Mouse (Mus musculus) liver, embryonic 13.5 days (tissue): ENCODE data around the gene Tmem119. TPM values are rescaled to one million over a fixed set of nuclear protein-coding genes. Genes with fewer than 3 reads are reported as not detected.
"Not testable (repeated sequence)": the region's sequence is repeated elsewhere in the genome, so short reads cannot be mapped to it uniquely, and the experiment has no call there.

Experiments
- ATAC-seq: fragments of 200-750 bp; cut with Nextera tagmentation; 2 replicates; pipeline ENCODE4 v1.8.0; 2017; ENCODE audit warnings: low read depth, mild to moderate bottlenecking, moderate number of reproducible peaks, moderate library complexity
- DNase-seq: peaks from one replicate; pipeline ENCODE4 v3.0.0; 2022
- H3K27ac ChIP-seq: fragments of 300-500 bp; sonication (generic); 2 replicates; pipeline ENCODE4 v1.5.1; 2015; ENCODE audit warnings: moderate library complexity, mild to moderate bottlenecking, inconsistent platforms
- H3K27me3 ChIP-seq: fragments of 300-500 bp; sonication (generic); 2 replicates; pipeline ENCODE4 v1.6.1; 2015; ENCODE audit warnings: mild to moderate bottlenecking, inconsistent platforms
- H3K36me3 ChIP-seq: fragments of 300-500 bp; sonication (generic); 2 replicates; pipeline ENCODE4 v1.6.1; 2015; ENCODE audit warnings: mild to moderate bottlenecking, inconsistent platforms
- H3K4me1 ChIP-seq: fragments of 300-500 bp; sonication (generic); replicated peaks from 2 replicates; pipeline ENCODE4 v1.6.1; 2015; ENCODE audit warnings: inconsistent platforms
- H3K4me2 ChIP-seq: fragments of 300-500 bp; sonication (generic); 2 replicates; pipeline ENCODE4 v1.6.1; 2015; ENCODE audit warnings: inconsistent platforms, mild to moderate bottlenecking, moderate library complexity
- H3K4me3 ChIP-seq: fragments of 300-500 bp; sonication (generic); replicated peaks from 2 replicates; pipeline ENCODE4 v1.5.1; 2015; ENCODE audit warnings: mild to moderate bottlenecking, inconsistent platforms
- H3K9ac ChIP-seq: fragments of 300-500 bp; sonication (generic); 2 replicates; pipeline ENCODE4 v1.6.1; 2015; ENCODE audit warnings: mild to moderate bottlenecking, inconsistent platforms
- H3K9me3 ChIP-seq: fragments of 300-500 bp; sonication (generic); replicated peaks from 2 replicates; pipeline ENCODE4 v1.6.1; 2016; ENCODE audit warnings: inconsistent platforms
- WGBS: fragments of 180-500 bp; shearing (Covaris S2); methylation state at CpG from one replicate; pipeline ENCODE4 v1.1.7; 2015; ENCODE audit not compliant: insufficient replicate concordance; 5-methylcytosine and 5-hydroxymethylcytosine counted together
- polyA plus RNA-seq: library from polyadenylated mRNA; unstranded; fragments of >200 nt; fragmentation: Nextera tagmentation; extraction: Ambion mirVana; gene quantifications from 2 replicates; pipeline ENCODE4 v1.2.1, GENCODE M21; 2015

Tmem119 gene
- polyA plus RNA-seq, 1 experiment from 2014 or later = 3.8 TPM

DNA sequence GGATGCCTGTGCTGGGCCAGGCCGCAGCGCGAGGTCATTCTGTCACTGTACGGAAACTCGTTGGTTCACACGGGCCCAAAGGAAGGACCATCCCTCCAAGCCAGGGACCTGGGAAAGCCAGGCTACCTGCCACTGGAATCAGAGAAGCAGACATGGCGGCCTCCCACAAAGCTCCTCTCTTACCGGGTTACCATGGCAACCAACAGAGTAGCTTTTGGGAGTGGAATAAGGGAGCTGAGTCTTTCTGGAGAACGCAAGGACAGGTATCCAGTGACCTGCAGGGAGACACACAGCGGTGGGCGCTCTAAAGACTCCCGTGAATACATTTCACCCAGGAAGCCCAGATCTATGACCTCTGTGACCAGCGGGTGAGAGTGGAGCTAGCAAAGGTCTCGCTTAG, 18.3 kb upstream of the Tmem119 start:
- peaks cover 7% of the 10 kb centered on the region; the same call in 1 of the 2 replicates for H3K4me1 ChIP-seq
- H3K9ac ChIP-seq = no peak overlapping the region
- H3K4me3 ChIP-seq = no peak overlapping the region
- WGBS = 73% methylated on average over 14 of the region's 14 CpGs
- no peak for ATAC-seq
- no peaks in the 10 kb centered on the region for H3K36me3 ChIP-seq
- H3K9me3 ChIP-seq = no peaks in the 10 kb centered on the region
- no peaks in the 10 kb centered on the region; the same call in 1 of the 2 replicates for H3K27me3 ChIP-seq
- no peak for DNase-seq
- no peak overlapping the region for H3K4me2 ChIP-seq
- H3K27ac ChIP-seq = no peak overlapping the region

DNA sequence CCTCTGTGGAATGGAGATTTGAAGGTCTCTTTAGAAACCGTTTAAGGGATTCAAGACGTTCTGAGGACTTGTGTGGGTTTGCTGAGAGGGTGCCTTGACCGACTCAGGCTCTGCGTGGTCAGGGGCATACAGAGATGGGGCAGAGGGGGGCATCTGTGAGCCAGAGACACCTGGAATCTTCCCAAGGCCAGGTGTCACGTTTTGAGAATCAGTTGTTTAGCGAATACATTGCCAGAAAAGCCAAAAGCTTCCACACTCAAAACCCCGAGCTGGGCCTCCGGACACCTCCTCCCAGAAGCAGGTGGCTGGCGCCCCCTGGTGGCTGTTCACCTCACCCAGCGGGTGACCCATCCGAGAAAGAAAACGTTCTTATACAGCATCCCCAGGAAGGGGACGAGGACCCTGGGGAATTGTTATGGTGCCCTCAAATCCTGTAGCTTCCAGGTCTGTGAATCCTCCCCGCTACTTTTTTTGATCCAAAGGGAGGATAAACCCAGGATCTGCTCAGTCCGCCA, 15.4 kb upstream of the Tmem119 start:
- Histone ChIP-seq H3K9me3 (no peaks in the 10 kb centered on the region), H3K9ac (peak overlapping the region; percentile 29; the same call in 1 of the 2 replicates), H3K4me1 (peaks cover 7% of the 10 kb centered on the region; the same call in 1 of the 2 replicates), H3K4me2 (no peak overlapping the region), H3K4me3 (no peak overlapping the region), H3K27me3 (no peaks in the 10 kb centered on the region; the same call in 1 of the 2 replicates), H3K36me3 (no peaks in the 10 kb centered on the region), H3K27ac (no peak overlapping the region)
- ATAC-seq = no peak; the same call in 1 of the 2 replicates
- WGBS = 17% methylated on average over 15 of the region's 15 CpGs
- DNase-seq = peak; percentile 64

DNA sequence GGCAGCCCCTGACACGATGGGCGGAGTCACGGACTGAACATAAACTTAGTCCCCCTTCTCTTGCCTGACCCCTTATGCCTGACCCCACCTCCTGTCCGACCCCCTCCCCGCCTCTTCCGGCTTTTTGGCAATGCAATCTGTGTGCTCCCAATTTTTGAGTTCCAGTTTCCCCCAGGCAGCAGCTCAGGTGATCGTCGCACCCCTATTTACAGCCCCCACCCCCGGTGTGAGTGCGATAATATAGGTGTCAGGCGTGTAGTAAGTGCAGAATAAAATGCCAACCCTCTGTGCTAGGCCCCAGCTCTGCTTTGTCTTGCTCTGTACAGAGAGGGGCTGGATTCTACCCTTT, 14.7 kb upstream of the Tmem119 start:
- Histone ChIP-seq H3K27me3 (no peaks in the 10 kb centered on the region; the same call in 1 of the 2 replicates), H3K36me3 (no peaks in the 10 kb centered on the region)
- WGBS = 47% methylated on average over 11 of the region's 11 CpGs

DNA sequence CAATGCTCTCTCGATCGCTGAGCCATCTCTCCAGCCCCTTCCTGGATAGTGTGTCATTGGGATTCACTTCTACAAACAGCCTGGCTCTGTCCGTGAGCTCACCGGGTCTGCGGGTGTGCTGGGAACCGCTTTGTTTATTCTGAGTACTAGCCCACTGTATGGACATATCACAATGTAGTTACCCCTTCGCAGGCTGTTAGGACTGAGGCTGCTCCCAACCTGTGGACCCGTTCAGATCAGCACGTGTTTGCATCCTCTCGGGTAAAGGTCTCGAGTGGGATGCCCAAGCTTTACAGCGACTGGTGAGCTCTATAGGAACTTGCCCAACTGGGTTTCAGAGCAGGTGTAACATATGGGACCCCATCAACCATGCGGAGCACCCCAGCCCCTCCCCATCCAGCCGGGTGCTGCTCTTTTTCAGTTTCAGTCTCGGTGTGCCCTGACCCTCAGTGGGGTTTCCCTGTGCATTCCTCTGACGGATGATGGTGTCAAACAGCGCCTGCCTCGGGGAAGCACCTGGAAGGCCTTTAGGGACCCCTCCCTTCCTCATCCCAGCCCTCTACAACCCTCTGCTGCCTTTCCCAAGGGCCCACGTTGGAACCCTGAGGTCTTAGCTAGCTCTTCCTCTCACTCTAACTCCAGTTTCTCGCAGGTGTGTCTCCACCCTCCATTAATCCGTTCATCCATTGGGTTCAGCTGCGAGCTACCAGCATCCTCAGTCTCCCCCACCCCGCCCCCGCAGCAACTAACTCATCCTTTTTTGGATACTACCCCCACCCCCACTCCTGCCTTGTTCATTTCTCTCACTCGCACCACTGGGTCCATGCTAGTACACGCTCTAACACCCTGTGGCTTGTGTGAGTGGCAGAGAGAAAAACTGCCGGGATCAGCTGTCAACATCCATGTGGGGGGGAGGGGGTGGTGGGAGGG, 14.1 kb upstream of the Tmem119 start:
- no peaks in the 10 kb centered on the region for H3K9me3 ChIP-seq
- H3K27me3 ChIP-seq = no peaks in the 10 kb centered on the region; the same call in 1 of the 2 replicates
- no peak overlapping the region for H3K4me3 ChIP-seq
- no peak overlapping the region for H3K4me2 ChIP-seq
- H3K9ac ChIP-seq = no peak overlapping the region
- H3K27ac ChIP-seq = no peak overlapping the region
- 31% methylated on average over 27 of the region's 27 CpGs for WGBS
- peaks cover 7% of the 10 kb centered on the region; the same call in 1 of the 2 replicates for H3K4me1 ChIP-seq
- no peak for DNase-seq
- no peak for ATAC-seq
- no peaks in the 10 kb centered on the region for H3K36me3 ChIP-seq

More for the DNA sequence above, 14.7 kb upstream of the Tmem119 start:
- H3K27ac ChIP-seq = no peak overlapping the region
- no peak for DNase-seq
- no peak overlapping the region for H3K9ac ChIP-seq
- no peaks in the 10 kb centered on the region for H3K9me3 ChIP-seq
- no peak for ATAC-seq
- H3K4me2 ChIP-seq = no peak overlapping the region
- peaks cover 7% of the 10 kb centered on the region; the same call in 1 of the 2 replicates for H3K4me1 ChIP-seq
- no peak overlapping the region for H3K4me3 ChIP-seq

DNA sequence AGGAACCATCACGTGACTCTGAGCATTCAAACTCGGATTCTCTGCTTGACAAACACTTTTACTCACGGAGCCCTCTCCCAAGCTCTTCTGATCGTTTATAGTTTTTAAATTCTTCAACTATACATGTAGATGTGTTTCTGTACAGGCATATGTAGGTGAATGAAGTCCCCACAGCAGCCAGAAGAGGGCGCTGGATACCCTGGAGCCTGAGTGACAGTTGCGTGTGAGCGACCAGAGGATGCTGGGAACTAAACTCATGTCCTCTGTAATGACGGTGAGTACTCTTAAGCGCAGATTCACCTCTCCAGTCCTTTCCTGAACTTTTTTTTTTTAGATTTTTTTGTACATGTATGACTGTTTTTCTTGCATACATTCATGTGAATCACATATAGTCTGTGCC, 13.3 kb upstream of the Tmem119 start:
- H3K27ac ChIP-seq = no peak overlapping the region
- no peaks in the 10 kb centered on the region for H3K9me3 ChIP-seq
- H3K4me3 ChIP-seq = no peak overlapping the region
- no peaks in the 10 kb centered on the region; the same call in 1 of the 2 replicates for H3K27me3 ChIP-seq
- H3K36me3 ChIP-seq = no peaks in the 10 kb centered on the region
- H3K4me1 ChIP-seq = peaks cover 7% of the 10 kb centered on the region; the same call in 1 of the 2 replicates
- no peak overlapping the region for H3K4me2 ChIP-seq
- no peak for DNase-seq
- ATAC-seq = no peak
- no peak overlapping the region for H3K9ac ChIP-seq
- whole genome bisulfite sequencing = 20% methylated on average over 9 of the region's 9 CpGs

DNA sequence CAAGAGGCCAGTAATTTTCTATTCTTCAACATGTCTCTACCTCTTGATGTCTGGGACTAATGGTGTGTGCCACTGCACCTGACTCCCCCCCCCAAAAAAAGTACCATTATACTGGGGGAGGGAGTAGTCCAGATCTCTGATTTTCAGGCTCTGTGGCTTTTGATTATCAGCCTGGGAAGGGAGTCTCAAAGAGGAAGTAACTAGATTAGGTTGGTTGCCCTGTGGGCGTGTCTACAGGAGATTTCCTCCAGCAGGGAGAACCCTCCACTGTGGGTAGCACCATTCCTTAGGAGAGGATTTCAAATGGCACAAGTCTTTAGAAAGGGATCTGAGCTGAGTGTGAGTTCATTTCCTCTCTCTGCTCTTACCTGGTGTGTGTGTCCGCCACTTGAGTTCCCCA, 12.3 kb upstream of the Tmem119 start:
- Histone ChIP-seq H3K36me3 (no peaks in the 10 kb centered on the region), H3K4me1 (peaks cover 10% of the 10 kb centered on the region; the same call in 1 of the 2 replicates), H3K27me3 (no peaks in the 10 kb centered on the region; the same call in none of the 2 replicates), H3K9me3 (no peaks in the 10 kb centered on the region), H3K4me3 (no peak overlapping the region), H3K27ac (no peak overlapping the region), H3K9ac (no peak overlapping the region), H3K4me2 (no peak overlapping the region)
- WGBS = 49% methylated on average over 2 of the region's 2 CpGs
- no peak for ATAC-seq
- no peak for DNase-seq

DNA sequence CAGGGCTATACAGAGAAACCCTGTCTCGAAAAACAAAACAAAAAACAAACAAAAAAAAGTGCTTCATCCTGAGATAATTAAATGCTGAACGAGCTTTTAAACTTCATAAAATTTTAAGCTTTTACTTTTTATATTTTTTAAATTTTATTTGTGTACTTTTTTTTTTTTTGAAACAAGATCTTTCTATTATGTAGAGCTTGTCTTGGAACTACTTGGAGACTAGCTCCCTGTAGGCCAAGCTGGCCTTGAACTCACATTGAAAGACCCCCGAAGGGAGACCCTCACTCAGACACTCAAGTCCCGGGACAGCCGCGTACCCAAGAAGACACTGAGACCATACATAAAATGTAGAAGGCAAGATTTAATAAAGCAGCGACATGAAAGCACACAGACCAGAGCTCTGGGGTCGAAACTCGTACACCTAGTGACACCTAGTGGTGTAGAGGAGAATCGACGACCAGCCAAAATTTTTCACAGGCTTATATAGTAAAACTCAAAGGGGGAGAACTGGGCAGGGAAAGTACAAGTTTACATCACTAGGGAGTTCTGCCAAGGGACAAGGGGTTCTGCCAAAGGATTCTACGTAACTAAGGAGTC, 11.6 kb upstream of the Tmem119 start:
- H3K27me3 ChIP-seq, H3K9ac ChIP-seq, H3K9me3 ChIP-seq, ATAC-seq, H3K4me3 ChIP-seq, H3K27ac ChIP-seq, H3K4me2 ChIP-seq, H3K36me3 ChIP-seq: not testable (repeated sequence)
- H3K4me1 ChIP-seq = peaks cover 10% of the 10 kb centered on the region; the same call in 1 of the 2 replicates
- WGBS = 18% methylated on average over 11 of the region's 12 CpGs
- DNase-seq = peak; percentile 24

DNA sequence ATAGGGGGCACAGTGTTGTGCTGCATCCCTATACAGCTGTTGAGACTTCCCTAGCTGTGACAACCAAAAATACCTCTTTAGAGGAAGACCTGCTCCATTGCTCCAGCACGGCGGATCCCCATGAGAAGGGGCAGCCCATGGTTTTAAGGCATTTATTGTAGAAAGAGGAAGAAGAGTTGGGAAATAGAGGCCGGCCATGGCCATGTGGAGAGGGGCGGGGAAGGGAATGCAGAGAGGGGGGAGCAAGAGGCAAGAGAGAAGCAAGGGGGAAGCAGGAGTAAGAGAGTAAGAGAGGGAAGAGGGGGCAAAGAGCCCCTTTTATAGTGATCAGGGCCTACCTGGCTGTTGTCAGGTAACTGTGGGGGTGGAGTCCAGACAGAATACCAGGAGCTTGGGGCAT, 9.8 kb upstream of the Tmem119 start:
- Histone ChIP-seq H3K9ac (no peak overlapping the region), H3K4me3 (no peak overlapping the region), H3K27ac (no peak overlapping the region), H3K27me3 (no peaks in the 10 kb centered on the region; the same call in none of the 2 replicates), H3K4me1 (0 out of 2 replicates have a peak, but pooled peaks cover 5% of the 10 kb centered on the region), H3K4me2 (no peak overlapping the region), H3K36me3 (no peaks in the 10 kb centered on the region), H3K9me3 (no peaks in the 10 kb centered on the region)
- ATAC-seq = no peak
- WGBS = 56% methylated on average over 4 of the region's 4 CpGs
- DNase-seq = no peak

DNA sequence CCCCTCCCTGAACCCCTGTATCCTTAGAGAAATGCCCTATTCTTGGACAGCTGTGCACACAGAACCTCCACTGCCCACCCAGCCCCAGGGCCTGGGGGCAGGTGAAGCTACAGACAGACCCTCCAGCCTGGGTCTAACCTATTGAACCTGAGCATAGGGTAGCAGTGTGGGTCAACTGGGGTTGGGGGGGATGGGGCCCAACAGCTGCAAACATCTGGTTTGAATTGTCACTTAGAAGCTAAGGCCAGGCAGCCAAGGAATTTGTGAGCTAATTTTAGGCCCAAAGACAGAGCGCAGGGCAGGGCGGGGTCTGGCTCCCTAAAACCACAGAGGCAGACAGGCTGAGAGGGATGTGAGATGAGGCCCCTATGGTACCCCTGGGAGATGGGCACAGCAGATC, 7.9 kb upstream of the Tmem119 start:
- DNase-seq (no peak), ATAC-seq (no peak)
- Histone ChIP-seq H3K36me3 (no peaks in the 10 kb centered on the region), H3K9ac (no peak overlapping the region), H3K27me3 (no peaks in the 10 kb centered on the region; the same call in 1 of the 2 replicates), H3K9me3 (no peaks in the 10 kb centered on the region), H3K27ac (no peak overlapping the region; the same call in 1 of the 2 replicates), H3K4me1 (peaks cover 14% of the 10 kb centered on the region), H3K4me2 (no peak overlapping the region), H3K4me3 (no peak overlapping the region)
- 50% methylated on average over 2 of the region's 2 CpGs for WGBS

DNA sequence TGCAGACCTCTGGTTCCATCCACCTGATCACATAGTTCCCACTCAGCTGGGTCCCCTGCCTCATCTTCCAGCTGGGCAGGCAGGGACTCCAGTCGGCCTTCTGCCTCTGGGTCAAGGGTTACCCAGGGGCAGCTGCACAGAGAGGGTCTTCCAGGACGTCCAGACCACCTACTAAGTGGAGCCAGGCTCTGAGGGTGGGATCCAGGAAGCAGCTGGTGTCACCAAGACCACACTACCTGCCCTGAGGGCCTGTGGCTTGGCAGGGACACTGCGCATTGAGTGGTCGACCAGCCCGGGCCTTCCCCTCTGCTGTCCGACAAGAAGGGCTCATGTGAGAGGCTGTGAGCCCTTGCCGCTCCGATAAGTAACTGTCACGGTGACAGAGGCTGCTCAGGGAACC, 7.4 kb upstream of the Tmem119 start:
- H3K27ac ChIP-seq = no peak overlapping the region; the same call in 1 of the 2 replicates
- ATAC-seq = no peak

DNA sequence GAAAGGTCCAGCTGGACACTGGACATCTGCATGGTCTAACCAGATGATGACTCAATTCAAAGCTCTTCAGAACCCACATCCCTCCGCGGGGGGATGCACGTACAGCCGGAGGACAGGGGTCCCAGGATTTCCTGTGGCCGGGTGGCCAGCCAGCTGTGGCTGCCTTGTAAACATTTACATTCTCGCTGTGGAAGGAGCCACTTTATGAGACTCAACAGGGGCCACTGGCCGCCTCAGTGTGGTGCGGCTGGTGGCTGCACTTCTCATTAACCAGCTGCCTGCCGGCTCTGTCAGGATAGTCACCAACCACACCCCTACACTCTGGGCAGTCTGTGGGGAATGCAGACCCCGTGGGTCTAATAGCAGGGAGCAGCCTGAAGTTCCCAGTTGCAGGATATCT, 6.1 kb upstream of the Tmem119 start:
- no peak for ATAC-seq

More for the DNA sequence above, 7.4 kb upstream of the Tmem119 start:
- no peaks in the 10 kb centered on the region for H3K36me3 ChIP-seq
- DNase-seq = no peak
- H3K9me3 ChIP-seq = no peaks in the 10 kb centered on the region
- H3K9ac ChIP-seq = no peak overlapping the region
- 53% methylated on average over 9 of the region's 9 CpGs for WGBS
- H3K4me2 ChIP-seq = no peak overlapping the region
- H3K27me3 ChIP-seq = no peaks in the 10 kb centered on the region; the same call in 1 of the 2 replicates
- H3K4me3 ChIP-seq = no peak overlapping the region
- peaks cover 14% of the 10 kb centered on the region for H3K4me1 ChIP-seq

More for the DNA sequence above, 6.1 kb upstream of the Tmem119 start:
- Histone ChIP-seq H3K36me3 (no peaks in the 10 kb centered on the region), H3K27ac (no peak overlapping the region), H3K9ac (no peak overlapping the region), H3K27me3 (no peaks in the 10 kb centered on the region; the same call in 1 of the 2 replicates), H3K9me3 (no peaks in the 10 kb centered on the region), H3K4me3 (no peak overlapping the region), H3K4me1 (peaks cover 14% of the 10 kb centered on the region), H3K4me2 (no peak overlapping the region)
- WGBS = 11% methylated on average over 10 of the region's 10 CpGs
- no peak for DNase-seq
